Comparison of ENCODE assay signal across 24 mouse cellular contexts in the genomic region with DNA sequence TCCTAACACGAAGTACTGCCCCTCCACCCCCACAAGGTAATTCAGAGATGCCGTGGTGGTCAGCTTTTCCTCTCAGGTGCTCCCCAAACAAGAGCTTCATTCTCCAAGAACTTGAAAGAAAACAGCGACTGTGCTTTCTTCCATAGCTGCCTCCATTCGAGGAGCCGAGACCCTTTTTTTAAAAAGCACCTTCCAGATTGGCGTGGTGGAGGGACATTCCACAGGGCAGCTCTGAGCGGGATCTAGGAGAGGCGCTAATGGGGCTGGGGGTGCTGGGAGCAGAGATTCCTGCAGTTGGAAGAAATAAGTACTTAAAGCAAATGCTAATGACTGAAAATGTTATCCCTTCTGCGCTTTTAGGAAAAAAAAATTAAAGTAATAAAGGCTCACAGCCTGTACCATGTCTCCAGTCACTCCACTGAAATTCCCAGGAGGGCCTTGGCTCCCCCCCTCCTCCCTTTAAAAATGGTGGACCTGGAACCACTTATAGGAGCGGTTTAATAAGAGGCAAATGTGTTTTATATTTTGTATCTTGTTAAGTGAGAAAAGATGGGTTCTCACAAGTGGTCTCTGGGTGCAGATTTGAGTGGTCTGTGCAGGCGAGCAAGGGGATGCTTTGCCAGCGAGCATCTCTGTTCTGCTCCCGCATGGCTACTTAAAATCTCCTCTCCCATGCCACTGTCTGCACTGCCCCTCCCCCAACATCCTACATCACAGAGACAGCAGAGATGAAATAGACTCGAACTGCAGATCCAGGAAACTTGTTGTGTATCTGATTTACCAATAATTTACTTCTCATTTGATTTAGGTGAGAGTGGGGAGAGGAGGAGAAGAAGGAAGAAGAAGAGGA.
DNase-seq lines count a peak whose midpoint lies in the region; ATAC-seq and TF ChIP-seq lines count a peak whose summit lies in the region.
"Had no signal": no experiment of that assay in that cellular context is flagged by ENCODE, and none has a peak within 500 bp of the region (broad histone marks: within the 10 kb centered on the region; RNA-seq: fewer than 3 reads in every experiment).

No protein-coding gene starts in this region.

- no peaks in the 10 kb centered on the region for H3K36me3 ChIP-seq in hindbrain, embryonic 11.5 days (ENCODE audit: control insufficient read depth, insufficient read depth, low read length)
- H3K36me3 ChIP-seq in hindbrain, postnatal 0 days (ENCODE audit: insufficient read depth, low read length): no peaks in the 10 kb centered on the region
- H3K36me3 ChIP-seq in embryonic facial prominence, embryonic 12.5 days: no peaks in the 10 kb centered on the region
- H3K36me3 ChIP-seq in limb, embryonic 12.5 days: no peaks in the 10 kb centered on the region
- H3K36me3 ChIP-seq: forebrain, embryonic 15.5 days; hindbrain, embryonic 10.5 days; liver, embryonic 13.5 days; neural tube, embryonic 13.5 days had no signal

- H3K27me3 ChIP-seq in hindbrain, embryonic 11.5 days (ENCODE audit: control insufficient read depth, insufficient read depth, low read length): no peaks in the 10 kb centered on the region
- H3K27me3 ChIP-seq in hindbrain, postnatal 0 days (ENCODE audit: insufficient read depth, low read length): no peaks in the 10 kb centered on the region
- no peaks in the 10 kb centered on the region for H3K27me3 ChIP-seq in embryonic facial prominence, embryonic 12.5 days
- no peaks in the 10 kb centered on the region for H3K27me3 ChIP-seq in limb, embryonic 12.5 days
- no peaks in the 10 kb centered on the region; the same call in 1 of the 2 replicates for H3K27me3 ChIP-seq in cerebellum, adult 2 months (ENCODE audit: control insufficient read depth, insufficient read depth, low read length)
- H3K27me3 ChIP-seq: forebrain, embryonic 15.5 days; liver, embryonic 13.5 days; neural tube, embryonic 13.5 days had no signal

- ATAC-seq in hindbrain, embryonic 11.5 days (ENCODE audit: low FRiP score): no peak
- no peak for ATAC-seq in hindbrain, postnatal 0 days
- ATAC-seq in embryonic facial prominence, embryonic 12.5 days (ENCODE audit: insufficient number of reproducible peaks, insufficient read depth, low FRiP score, low TSS enrichment): peak; percentile 52; the same call in 1 of the 2 replicates
- peak; percentile 77; the same call in 1 of the 2 replicates for ATAC-seq in limb, embryonic 12.5 days (ENCODE audit: insufficient number of reproducible peaks, insufficient read depth, low FRiP score, low TSS enrichment, low read depth)
- ATAC-seq: forebrain, embryonic 15.5 days had no signal

- TF ChIP-seq CTCF in hindbrain, postnatal 0 days (IDR thresholded peaks at IDR 0.05; ENCODE audit: low read depth): no peak
- TF ChIP-seq CTCF in cerebellum, adult 2 months (IDR thresholded peaks at IDR 0.05; ENCODE audit: borderline replicate concordance, insufficient read depth, low read depth, low read length): no peak

- peak; percentile 31 for DNase-seq in hindbrain, embryonic 11.5 days (ENCODE audit: low spot score)
- no peak for DNase-seq in hindbrain, postnatal 0 days (ENCODE audit: low spot score)
- peak; percentile 5 for DNase-seq in lung, postnatal 10 days
- no peak for DNase-seq in lung, adult 18-20 months
- no peak for DNase-seq in heart, postnatal 14 days
- no peak for DNase-seq in cerebellum, adult 2 months
- DNase-seq: adrenal gland, postnatal 10 days; cerebellum, adult 9-10 months; gastrocnemius, postnatal 10 days; kidney, adult 11 months; kidney, postnatal 10 days; liver, embryonic 13.5 days; right cerebral cortex, adult 18-20 months; right cerebral cortex, postnatal 4 days; thymus, adult 18-20 months; thymus, postnatal 36 days had no signal

- no peak overlapping the region for H3K9ac ChIP-seq in hindbrain, embryonic 11.5 days (ENCODE audit: low read depth, low read length)
- H3K9ac ChIP-seq in hindbrain, postnatal 0 days (replicated peaks; ENCODE audit: low read length): no peak overlapping the region
- no peak overlapping the region for H3K9ac ChIP-seq in embryonic facial prominence, embryonic 12.5 days
- no peak overlapping the region for H3K9ac ChIP-seq in limb, embryonic 12.5 days (replicated peaks)
- H3K9ac ChIP-seq: forebrain, embryonic 15.5 days; liver, embryonic 13.5 days; neural tube, embryonic 13.5 days had no signal

- H3K27ac ChIP-seq in hindbrain, embryonic 11.5 days (ENCODE audit: low read depth, low read length): no peak overlapping the region
- no peak overlapping the region for H3K27ac ChIP-seq in hindbrain, postnatal 0 days
- peak overlapping the region; percentile 57 for H3K27ac ChIP-seq in embryonic facial prominence, embryonic 12.5 days
- peak overlapping the region; percentile 84 for H3K27ac ChIP-seq in limb, embryonic 12.5 days
- no peak overlapping the region for H3K27ac ChIP-seq in cerebellum, adult 2 months (ENCODE audit: insufficient read depth, low read length)
- H3K27ac ChIP-seq: forebrain, embryonic 15.5 days; hindbrain, embryonic 10.5 days; left cerebral cortex, adult 2 months; liver, embryonic 13.5 days; macrophage; neural tube, embryonic 13.5 days had no signal

- no peaks in the 10 kb centered on the region for H3K9me3 ChIP-seq in hindbrain, embryonic 11.5 days (ENCODE audit: control insufficient read depth, low read length)
- no peaks in the 10 kb centered on the region for H3K9me3 ChIP-seq in hindbrain, postnatal 0 days (ENCODE audit: low read length)
- H3K9me3 ChIP-seq in embryonic facial prominence, embryonic 12.5 days: no peaks in the 10 kb centered on the region
- H3K9me3 ChIP-seq in limb, embryonic 12.5 days: no peaks in the 10 kb centered on the region
- H3K9me3 ChIP-seq: forebrain, embryonic 15.5 days; hindbrain, embryonic 10.5 days; liver, embryonic 13.5 days; neural tube, embryonic 13.5 days had no signal

- no peaks in the 10 kb centered on the region for H3K4me1 ChIP-seq in hindbrain, embryonic 11.5 days (replicated peaks; ENCODE audit: control insufficient read depth, insufficient read depth, low read length)
- H3K4me1 ChIP-seq in hindbrain, postnatal 0 days (ENCODE audit: insufficient read depth, low read length): no peaks in the 10 kb centered on the region
- H3K4me1 ChIP-seq in embryonic facial prominence, embryonic 12.5 days: peaks cover 28% of the 10 kb centered on the region
- peaks cover 68% of the 10 kb centered on the region for H3K4me1 ChIP-seq in limb, embryonic 12.5 days (replicated peaks)
- H3K4me1 ChIP-seq in cerebellum, adult 2 months (ENCODE audit: control insufficient read depth, insufficient read depth, low read length): no peaks in the 10 kb centered on the region
- H3K4me1 ChIP-seq: liver, embryonic 13.5 days had no signal

- no peak overlapping the region for H3K4me3 ChIP-seq in hindbrain, embryonic 11.5 days (ENCODE audit: low read depth, low read length)
- H3K4me3 ChIP-seq in hindbrain, postnatal 0 days (ENCODE audit: low read length): no peak overlapping the region
- H3K4me3 ChIP-seq in embryonic facial prominence, embryonic 12.5 days: no peak overlapping the region
- no peak overlapping the region for H3K4me3 ChIP-seq in limb, embryonic 12.5 days (replicated peaks)
- no peak overlapping the region for H3K4me3 ChIP-seq in cerebellum, adult 2 months (replicated peaks; ENCODE audit: insufficient read depth, low read depth, low read length)
- H3K4me3 ChIP-seq: forebrain, embryonic 15.5 days; hindbrain, embryonic 10.5 days; left cerebral cortex, adult 2 months; liver, embryonic 13.5 days; neural tube, embryonic 13.5 days had no signal

- 67% methylated on average over 14 of the region's 14 CpGs for WGBS in hindbrain, embryonic 11.5 days
- 68% methylated on average over 14 of the region's 14 CpGs for WGBS in hindbrain, postnatal 0 days
- WGBS in embryonic facial prominence, embryonic 12.5 days: 27% methylated on average over 14 of the region's 14 CpGs
- 18% methylated on average over 14 of the region's 14 CpGs for WGBS in limb, embryonic 12.5 days
- WGBS in cerebellum, adult 2 months: 68% methylated on average over 14 of the region's 14 CpGs

- intact Hi-C loops in heart, postnatal 14 days (cut with DNase I): no loop called here

- TF ChIP-seq POLR2A in cerebellum, adult 2 months (IDR thresholded peaks at IDR 0.05; ENCODE audit: borderline replicate concordance, insufficient read depth, low read length): no peak

- H3K4me2 ChIP-seq in hindbrain, embryonic 11.5 days (replicated peaks; ENCODE audit: low read depth, low read length): no peak overlapping the region
- H3K4me2 ChIP-seq in hindbrain, postnatal 0 days (ENCODE audit: low read depth, low read length): no peak overlapping the region
- peak overlapping the region; percentile 24; the same call in 1 of the 2 replicates for H3K4me2 ChIP-seq in embryonic facial prominence, embryonic 12.5 days (replicated peaks)
- H3K4me2 ChIP-seq in limb, embryonic 12.5 days: peak overlapping the region; percentile 20
- H3K4me2 ChIP-seq: forebrain, embryonic 15.5 days; heart, embryonic 11.5 days; liver, embryonic 13.5 days; neural tube, embryonic 13.5 days had no signal

Comparison
In these comparisons a context has a peak if more than half of its experiments do, and no peak if none do; other contexts are left out.
1. DNase-seq: peak in hindbrain, embryonic 11.5 days (single experiment) and lung, postnatal 10 days (single experiment); none in hindbrain, postnatal 0 days (single experiment), lung, adult 18-20 months (0 of 2), heart, postnatal 14 days (0 of 2) and cerebellum, adult 2 months (0 of 2).
2. ATAC-seq: peak in embryonic facial prominence, embryonic 12.5 days (single experiment) and limb, embryonic 12.5 days (single experiment); none in hindbrain, embryonic 11.5 days (single experiment) and hindbrain, postnatal 0 days (single experiment).
3. H3K27ac ChIP-seq: peak in embryonic facial prominence, embryonic 12.5 days (single experiment) and limb, embryonic 12.5 days (single experiment); none in hindbrain, embryonic 11.5 days (single experiment), hindbrain, postnatal 0 days (single experiment) and cerebellum, adult 2 months (single experiment).
4. H3K4me2 ChIP-seq: peak in embryonic facial prominence, embryonic 12.5 days (single experiment) and limb, embryonic 12.5 days (single experiment); none in hindbrain, embryonic 11.5 days (single experiment) and hindbrain, postnatal 0 days (single experiment).